Mouse (Mus musculus) MEL (cell line): ENCODE data around the gene Ppard. TPM values are rescaled to one million over a fixed set of nuclear protein-coding genes. Genes with fewer than 3 reads are reported as not detected.

ENCODE experiments used
- DNase-seq: peaks from one replicate; pipeline ENCODE4 v3.0.0; 2011; ENCODE audit warnings: low read depth, low spot score
- H3K27ac ChIP-seq: 2 replicates; pipeline ENCODE4 v1.5.1; 2012; ENCODE audit warnings: low read depth, mild to moderate bottlenecking, control low read depth, low read length, moderate library complexity; ENCODE audit not compliant: control insufficient read depth
- H3K27me3 ChIP-seq, 2 experiments: fragments of 150-350 bp in 1 of 2; sonication (generic) in 1 of 2; 2 replicates each; pipeline ENCODE4 v1.6.1; 2012; ENCODE audit warnings: low read length in 2 of 2, mild to moderate bottlenecking in 2 of 2, improper control_type of control experiment in 1 of 2, moderate library complexity in 1 of 2; ENCODE audit not compliant: insufficient read depth in 2 of 2, control insufficient read depth in 1 of 2
- H3K36me3 ChIP-seq, 2 experiments: 2 replicates each; pipeline ENCODE4 v1.6.1; 2012 to 2014; ENCODE audit warnings: low read length in 2 of 2, improper control_type of control experiment in 1 of 2, inconsistent platforms in 1 of 2, mild to moderate bottlenecking in 1 of 2; ENCODE audit not compliant: insufficient read depth in 2 of 2, control insufficient read depth in 1 of 2
- H3K4me1 ChIP-seq, 2 experiments: fragments of 150-350 bp in 1 of 2; sonication (generic) in 1 of 2; 2 replicates each; pipeline ENCODE4 v1.6.1; 2012; ENCODE audit warnings: low read length in 2 of 2, improper control_type of control experiment in 1 of 2, mild to moderate bottlenecking in 1 of 2; ENCODE audit not compliant: insufficient read depth in 2 of 2, control insufficient read depth in 1 of 2
- H3K4me3 ChIP-seq, 2 experiments: fragments of 150-350 bp in 1 of 2; sonication (generic) in 1 of 2; 2 replicates each; pipeline ENCODE4 v1.5.1; 2012; ENCODE audit warnings: low read depth in 2 of 2, low read length in 2 of 2, mild to moderate bottlenecking in 2 of 2, moderate library complexity in 2 of 2, control low read depth in 1 of 2, improper control_type of control experiment in 1 of 2; ENCODE audit not compliant: control insufficient read depth in 1 of 2, insufficient read depth in 1 of 2
- H3K79me2 ChIP-seq: 2 replicates; pipeline ENCODE4 v1.6.1; 2012; ENCODE audit warnings: mild to moderate bottlenecking, low read length, moderate library complexity; ENCODE audit not compliant: control insufficient read depth, poor library complexity, insufficient read depth
- H3K9ac ChIP-seq: 2 replicates; pipeline ENCODE4 v1.6.1; 2012; ENCODE audit warnings: low read depth, mild to moderate bottlenecking, control low read depth, low read length, moderate library complexity; ENCODE audit not compliant: control insufficient read depth, poor library complexity, severe bottlenecking
- H3K9me3 ChIP-seq: fragments of 150-350 bp; sonication (generic); replicated peaks from 2 replicates; pipeline ENCODE4 v1.6.1; 2012; ENCODE audit warnings: mild to moderate bottlenecking, low read length, improper control_type of control experiment, moderate library complexity; ENCODE audit not compliant: insufficient read depth
- BHLHE40 ChIP-seq: IDR thresholded peaks from 2 replicates; pipeline ENCODE4 v1.6.1; 2012; ENCODE audit warnings: low read depth, mild to moderate bottlenecking, inconsistent platforms, low read length, improper control_type of control experiment, borderline replicate concordance
- CHD1 ChIP-seq: IDR thresholded peaks from 2 replicates; pipeline ENCODE4 v1.6.1; 2012; ENCODE audit warnings: low read depth, mild to moderate bottlenecking, inconsistent platforms, low read length, improper control_type of control experiment
- CHD2 ChIP-seq: IDR thresholded peaks from 2 replicates; pipeline ENCODE4 v1.6.1; 2011; ENCODE audit warnings: low read length, improper control_type of control experiment
- CTCF ChIP-seq, 3 experiments: IDR thresholded peaks in 2 of 3; conservative IDR thresholded peaks in 1 of 3; 2 replicates each; pipeline ENCODE4 v1.5.1; 2011 to 2012; ENCODE audit warnings: low read length in 3 of 3, low read depth in 2 of 3, mild to moderate bottlenecking in 2 of 3, improper control_type of control experiment in 1 of 3, inconsistent platforms in 1 of 3, mixed read lengths in 1 of 3, moderate library complexity in 1 of 3; ENCODE audit not compliant: control insufficient read depth in 1 of 3, insufficient read depth in 1 of 3, poor library complexity in 1 of 3, severe bottlenecking in 1 of 3
- E2F4 ChIP-seq: IDR thresholded peaks from 2 replicates; pipeline ENCODE4 v1.6.1; 2011; ENCODE audit warnings: low read depth, low read length, improper control_type of control experiment, borderline replicate concordance
- EP300 ChIP-seq, 2 experiments: IDR thresholded peaks; 2 replicates each; pipeline ENCODE4 v1.6.1; 2011; ENCODE audit warnings: improper control_type of control experiment in 2 of 2, low read length in 2 of 2, low read depth in 1 of 2, mild to moderate bottlenecking in 1 of 2
- ETS1 ChIP-seq: IDR thresholded peaks from 2 replicates; pipeline ENCODE4 v1.6.1; 2012; ENCODE audit warnings: low read depth, mild to moderate bottlenecking, inconsistent platforms, low read length, improper control_type of control experiment, moderate library complexity
- GABPA ChIP-seq: IDR thresholded peaks from 2 replicates; pipeline ENCODE4 v1.6.1; 2012; ENCODE audit warnings: low read depth, mild to moderate bottlenecking, inconsistent platforms, low read length, improper control_type of control experiment, moderate library complexity
- GATA1 ChIP-seq: IDR thresholded peaks from 2 replicates; pipeline ENCODE4 v1.6.1; 2011; ENCODE audit warnings: low read depth, low read length, improper control_type of control experiment
- HCFC1 ChIP-seq: IDR thresholded peaks from 2 replicates; pipeline ENCODE4 v1.6.1; 2012; ENCODE audit warnings: low read depth, mild to moderate bottlenecking, inconsistent platforms, low read length, improper control_type of control experiment, moderate library complexity
- JUND ChIP-seq: IDR thresholded peaks from 2 replicates; pipeline ENCODE4 v1.6.1; 2011; ENCODE audit warnings: low read depth, mild to moderate bottlenecking, improper control_type of control experiment, low read length
- KAT2A ChIP-seq: conservative IDR thresholded peaks from 2 replicates; pipeline ENCODE4 v1.6.1; 2012; ENCODE audit warnings: low read depth, low read length, improper control_type of control experiment, inconsistent platforms
- MAX ChIP-seq: IDR thresholded peaks from 2 replicates; pipeline ENCODE4 v1.6.1; 2011; ENCODE audit warnings: low read length, improper control_type of control experiment
- MAZ ChIP-seq: IDR thresholded peaks from 2 replicates; pipeline ENCODE4 v1.6.1; 2012; ENCODE audit warnings: low read depth, mild to moderate bottlenecking, inconsistent platforms, low read length, improper control_type of control experiment
- MEF2A ChIP-seq: IDR thresholded peaks from 2 replicates; pipeline ENCODE4 v1.6.1; 2014; ENCODE audit warnings: low read depth, mild to moderate bottlenecking, inconsistent platforms, low read length, improper control_type of control experiment; ENCODE audit not compliant: poor library complexity, insufficient replicate concordance, severe bottlenecking; ENCODE audit errors: extremely low read depth
- MXI1 ChIP-seq: IDR thresholded peaks from 2 replicates; pipeline ENCODE4 v1.6.1; 2011; ENCODE audit warnings: mild to moderate bottlenecking, low read depth, low read length, improper control_type of control experiment
- MYB ChIP-seq: IDR thresholded peaks from 2 replicates; pipeline ENCODE4 v1.6.1; 2011; ENCODE audit warnings: mild to moderate bottlenecking, low read depth, low read length, improper control_type of control experiment
- MYC ChIP-seq: IDR thresholded peaks from 2 replicates; pipeline ENCODE4 v1.6.1; 2011; ENCODE audit warnings: low read depth, mild to moderate bottlenecking, low read length, improper control_type of control experiment, moderate library complexity
- NELFE ChIP-seq: IDR thresholded peaks from 2 replicates; pipeline ENCODE4 v1.6.1; 2011; ENCODE audit warnings: low read depth, low read length, improper control_type of control experiment
- NRF1 ChIP-seq: IDR thresholded peaks from 2 replicates; pipeline ENCODE4 v1.6.1; 2014; ENCODE audit warnings: low read depth, mild to moderate bottlenecking, inconsistent platforms, low read length, improper control_type of control experiment, moderate library complexity; ENCODE audit not compliant: poor library complexity, insufficient read depth, severe bottlenecking
- POLR2AphosphoS2 ChIP-seq: IDR thresholded peaks from 2 replicates; pipeline ENCODE4 v1.6.1; 2011; ENCODE audit warnings: low read length, improper control_type of control experiment
- POLR2AphosphoS5 ChIP-seq: IDR thresholded peaks from 2 replicates; pipeline ENCODE4 v1.6.1; 2012; ENCODE audit warnings: low read depth, borderline replicate concordance, mild to moderate bottlenecking, inconsistent platforms, low read length, moderate library complexity, mixed read lengths
- RAD21 ChIP-seq: IDR thresholded peaks from 2 replicates; pipeline ENCODE4 v1.6.1; 2011; ENCODE audit warnings: mild to moderate bottlenecking, low read depth, low read length, improper control_type of control experiment
- RCOR1 ChIP-seq: IDR thresholded peaks from 2 replicates; pipeline ENCODE4 v1.6.1; 2012; ENCODE audit warnings: low read depth, mild to moderate bottlenecking, inconsistent platforms, low read length, improper control_type of control experiment
- SIN3A ChIP-seq: IDR thresholded peaks from 2 replicates; pipeline ENCODE4 v1.6.1; 2012; ENCODE audit warnings: low read length, improper control_type of control experiment, inconsistent platforms
- TBP ChIP-seq: IDR thresholded peaks from 2 replicates; pipeline ENCODE4 v1.8.0; 2011; ENCODE audit warnings: low read depth, low read length, improper control_type of control experiment
- UBTF ChIP-seq: IDR thresholded peaks from 2 replicates; pipeline ENCODE4 v1.6.1; 2012; ENCODE audit warnings: low read depth, mild to moderate bottlenecking, inconsistent platforms, low read length, improper control_type of control experiment, moderate library complexity, borderline replicate concordance; ENCODE audit not compliant: insufficient read depth
- USF2 ChIP-seq, 2 experiments: IDR thresholded peaks; 2 replicates each; pipeline ENCODE4 v1.6.1; 2011 to 2012; ENCODE audit warnings: improper control_type of control experiment in 2 of 2, low read length in 2 of 2, borderline replicate concordance in 1 of 2, inconsistent platforms in 1 of 2, low read depth in 1 of 2, mild to moderate bottlenecking in 1 of 2; ENCODE audit not compliant: insufficient read depth in 1 of 2
- ZC3H11A ChIP-seq: IDR thresholded peaks from 2 replicates; pipeline ENCODE4 v1.6.1; 2012; ENCODE audit warnings: low read depth, mild to moderate bottlenecking, inconsistent platforms, low read length, improper control_type of control experiment
- ZNF384 ChIP-seq: IDR thresholded peaks from 2 replicates; pipeline ENCODE4 v1.6.1; 2012; ENCODE audit warnings: low read depth, mild to moderate bottlenecking, inconsistent platforms, low read length, improper control_type of control experiment
- polyA plus RNA-seq, 2 experiments: library from polyadenylated mRNA; stranded (reverse) in 1 of 2; unstranded in 1 of 2; fragments of >175 nt in 1 of 2; fragments of >200 nt in 1 of 2; gene quantifications; 2 replicates each; pipeline versions ENCODE4 v1.2.1 to v1.2.4; 2012; ENCODE audit warnings: low replicate concordance in 2 of 2, low read depth in 1 of 2; ENCODE audit not compliant: insufficient read length in 2 of 2, insufficient read depth in 1 of 2, missing spikeins in 1 of 2
- total RNA-seq: library from RNA; depleted of rRNA; stranded (reverse); fragments of 300-350 nt; gene quantifications from 2 replicates; pipeline ENCODE4 v1.2.3, GENCODE M21; 2012

Gene Ppard
- total and polyA plus RNA-seq, 3 experiments: 3.5 to 12.7 TPM; not detected in 1

GRCm38 (mm10) chr17:28270165-28270564, 37.7 kb downstream of the Ppard start:
- no peak overlapping the region for H3K9ac ChIP-seq
- H3K4me1 ChIP-seq: peaks cover 7 to 8% of the 10 kb centered on the region in 2 experiments
- no peaks in the 10 kb centered on the region; a peak in 2 of 4 replicates for H3K36me3 ChIP-seq
- no peaks in the 10 kb centered on the region for H3K79me2 ChIP-seq
- no peaks in the 10 kb centered on the region for H3K9me3 ChIP-seq
- H3K4me3 ChIP-seq: no peak overlapping the region
- no peak for DNase-seq
- no peak overlapping the region for H3K27ac ChIP-seq
- TF ChIP-seq MEF2A (no peak), EP300 (IDR thresholded peaks at IDR 0.05; ENCODE audit: low read depth in 1 of 2, low read length in 2 of 2) (no peak), MYB (no peak), NRF1 (no peak), HCFC1 (no peak), MAZ (no peak), ZC3H11A (no peak), GABPA (no peak), RAD21 (no peak), CTCF (IDR thresholded peaks at IDR 0.05 in 2 of 3, conservative IDR thresholded peaks at IDR 0.05 in 1 of 3; ENCODE audit: control insufficient read depth in 1 of 3, insufficient read depth in 1 of 3, low read depth in 2 of 3, low read length in 3 of 3, poor library complexity in 1 of 3, severe bottlenecking in 1 of 3) (no peak), POLR2AphosphoS2 (no peak), USF2 (IDR thresholded peaks at IDR 0.05; ENCODE audit: borderline replicate concordance in 1 of 2, insufficient read depth in 1 of 2, low read depth in 1 of 2, low read length in 2 of 2) (no peak), ZNF384 (no peak), JUND (no peak), E2F4 (no peak)
- no peaks in the 10 kb centered on the region for H3K27me3 ChIP-seq

GRCm38 (mm10) chr17:28271537-28272266, 39.2 kb downstream of the Ppard start:
- Histone ChIP-seq H3K9ac (no peak overlapping the region), H3K9me3 (no peaks in the 10 kb centered on the region), H3K4me1 (peaks cover 7 to 8% of the 10 kb centered on the region in 2 experiments), H3K27me3 (no peaks in the 10 kb centered on the region), H3K27ac (no peak overlapping the region), H3K36me3 (no peaks in the 10 kb centered on the region; a peak in 2 of 4 replicates), H3K79me2 (no peaks in the 10 kb centered on the region), H3K4me3 (no peak overlapping the region)
- DNase-seq: no peak
- TF ChIP-seq BHLHE40 (no peak), ETS1 (no peak), ZC3H11A (no peak), MYC (no peak), CHD1 (no peak), TBP (no peak), GATA1 (no peak), HCFC1 (no peak), POLR2AphosphoS5 (no peak), CHD2 (no peak), UBTF (no peak), RAD21 (no peak), KAT2A (no peak), MXI1 (no peak), SIN3A (no peak), MAX (no peak), E2F4 (no peak), NELFE (no peak), RCOR1 (no peak)
